ENCODE assay signal across 9 mouse cellular contexts in the genomic region with DNA sequence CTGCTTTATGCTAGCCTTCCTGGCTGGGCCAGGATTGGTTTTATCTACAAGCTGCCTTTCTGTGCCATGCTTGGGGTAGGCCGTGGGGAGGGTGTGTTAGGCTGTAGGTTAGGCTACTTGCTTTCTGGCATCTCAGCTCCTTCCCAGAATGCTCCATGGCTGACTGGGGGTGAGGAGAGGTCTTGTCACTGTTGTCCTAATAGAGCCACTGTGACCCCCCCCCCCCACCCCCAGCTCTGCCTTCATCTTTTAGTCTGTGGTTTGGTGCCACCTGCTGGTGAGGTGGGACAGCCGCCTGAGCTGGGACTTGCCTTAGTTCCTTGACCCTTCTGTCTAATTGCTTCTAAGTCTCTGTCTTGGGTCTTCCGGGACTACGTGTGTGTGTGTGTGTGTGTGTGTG. TPM values are rescaled to one million over a fixed set of nuclear protein-coding genes. Genes with fewer than 3 reads are reported as not detected.
DNase-seq lines count a peak whose midpoint lies in the region; ATAC-seq lines count a peak whose summit lies in the region.
"Had no signal": no experiment of that assay in that cellular context is flagged by ENCODE, and none has a peak within 500 bp of the region (broad histone marks: within the 10 kb centered on the region; RNA-seq: fewer than 3 reads in every experiment).

No protein-coding gene starts in this region.

- H3K4me3 ChIP-seq in heart, embryonic 13.5 days = peak overlapping the region; percentile 20
- no peak overlapping the region for H3K4me3 ChIP-seq in lung, embryonic 16.5 days (ENCODE audit: low read length)
- H3K4me3 ChIP-seq: myocyte had no signal

- no peaks in the 10 kb centered on the region for H3K9me3 ChIP-seq in heart, embryonic 13.5 days
- H3K9me3 ChIP-seq in lung, embryonic 16.5 days (ENCODE audit: control insufficient read depth, low read length) = no peaks in the 10 kb centered on the region

- DNase-seq in CD4-positive helper T cell, adult 2 months (ENCODE audit: low read depth, low spot score) = peak; percentile 69
- DNase-seq in ZHBTc4 (ENCODE audit: low read depth, low spot score) = peak; percentile 89
- DNase-seq in embryo, embryonic 10.5 days (ENCODE audit: low spot score) = peak; percentile 80
- DNase-seq in kidney, postnatal 14 days = peak; percentile 71
- DNase-seq in retina, embryonic 14.5 days (ENCODE audit: low spot score) = peak; percentile 79

- no peak for ATAC-seq in heart, embryonic 13.5 days (ENCODE audit: extremely low read depth, insufficient number of reproducible peaks, low FRiP score, low TSS enrichment)
- ATAC-seq in lung, embryonic 16.5 days (ENCODE audit: low read depth) = no peak
- ATAC-seq in erythroid progenitor cell, adult 5-6 weeks (replicated peaks; ENCODE audit: low FRiP score, poor library complexity, severe bottlenecking) = no peak

- no peak overlapping the region for H3K9ac ChIP-seq in heart, embryonic 13.5 days
- no peak overlapping the region for H3K9ac ChIP-seq in lung, embryonic 16.5 days (ENCODE audit: low read length)

- H3K4me2 ChIP-seq in heart, embryonic 13.5 days = peak overlapping the region; percentile 38
- H3K4me2 ChIP-seq in lung, embryonic 16.5 days (ENCODE audit: low read depth, low read length) = 0 out of 2 replicates have a peak overlapping the region, but pooled peaks have one; percentile 6

- H3K27ac ChIP-seq in heart, embryonic 13.5 days (replicated peaks) = no peak overlapping the region
- no peak overlapping the region for H3K27ac ChIP-seq in lung, embryonic 16.5 days (ENCODE audit: low read length)

- H3K27me3 ChIP-seq in heart, embryonic 13.5 days (replicated peaks) = peaks cover 94% of the 10 kb centered on the region
- peaks cover 66% of the 10 kb centered on the region for H3K27me3 ChIP-seq in lung, embryonic 16.5 days (ENCODE audit: control insufficient read depth, insufficient read depth, low read depth, low read length)

- H3K4me1 ChIP-seq in heart, embryonic 13.5 days = peaks cover 18% of the 10 kb centered on the region
- peaks cover 7% of the 10 kb centered on the region; the same call in 1 of the 2 replicates for H3K4me1 ChIP-seq in lung, embryonic 16.5 days (replicated peaks; ENCODE audit: control insufficient read depth, insufficient read depth, low read length)

- H3K36me3 ChIP-seq in heart, embryonic 13.5 days = no peaks in the 10 kb centered on the region
- H3K36me3 ChIP-seq in lung, embryonic 16.5 days (ENCODE audit: control insufficient read depth, insufficient read depth, low read length) = no peaks in the 10 kb centered on the region

- WGBS in heart, embryonic 13.5 days = 20% methylated on average over 4 of the region's 4 CpGs
- 18% methylated on average over 4 of the region's 4 CpGs for WGBS in lung, embryonic 16.5 days

RNA-seq across cellular contexts. Expression of a gene that starts 6.6 kb away (rescaled TPM):
- polyA plus RNA-seq in heart, embryonic 13.5 days (2015; fragmentation: Nextera tagmentation; extraction: Ambion mirVana) = 1.0 and 1.6 TPM in 2 replicates
- 0.50 and 1.4 TPM in 2 replicates for polyA plus RNA-seq in lung, embryonic 16.5 days (2015; fragmentation: Nextera tagmentation; extraction: Ambion mirVana)
- not detected in 2 replicates for total RNA-seq in erythroid progenitor cell, adult 5-6 weeks (2015; ENCODE audit: low replicate concordance)
- total RNA-seq in erythroid progenitor cell, adult 5-6 weeks (2017; ENCODE audit: low replicate concordance) = not detected in 2 replicates

RNA-seq across cellular contexts. Expression of a gene that starts 6.7 kb away (rescaled TPM):
- 20.9 and 26.9 TPM in 2 replicates for polyA plus RNA-seq in heart, embryonic 13.5 days (2015; fragmentation: Nextera tagmentation; extraction: Ambion mirVana)
- polyA plus RNA-seq in lung, embryonic 16.5 days (2015; fragmentation: Nextera tagmentation; extraction: Ambion mirVana) = 11.9 and 12.1 TPM in 2 replicates
- 1.1 TPM in 1 of 2 replicates, not detected in the other for total RNA-seq in erythroid progenitor cell, adult 5-6 weeks (2015; ENCODE audit: low replicate concordance)
- total RNA-seq in erythroid progenitor cell, adult 5-6 weeks (2017; ENCODE audit: low replicate concordance) = not detected in 2 replicates

RNA-seq across cellular contexts. Expression of a gene that starts 15.0 kb away (rescaled TPM):
- 18.6 and 19.6 TPM in 2 replicates for polyA plus RNA-seq in heart, embryonic 13.5 days (2015; fragmentation: Nextera tagmentation; extraction: Ambion mirVana)
- 13.7 and 17.3 TPM in 2 replicates for polyA plus RNA-seq in lung, embryonic 16.5 days (2015; fragmentation: Nextera tagmentation; extraction: Ambion mirVana)
- total RNA-seq in erythroid progenitor cell, adult 5-6 weeks (2015; ENCODE audit: low replicate concordance) = 3.2 TPM in 1 of 2 replicates, not detected in the other
- total RNA-seq in erythroid progenitor cell, adult 5-6 weeks (2017; ENCODE audit: low replicate concordance) = 2.1 TPM in 1 of 2 replicates, not detected in the other

RNA-seq across cellular contexts. Expression of a gene that starts 36.5 kb away (rescaled TPM):
- polyA plus RNA-seq in heart, embryonic 13.5 days (2015; fragmentation: Nextera tagmentation; extraction: Ambion mirVana) = 0.03 and 0.05 TPM in 2 replicates
- 0.08 and 0.10 TPM in 2 replicates for polyA plus RNA-seq in lung, embryonic 16.5 days (2015; fragmentation: Nextera tagmentation; extraction: Ambion mirVana)
- 0.42 TPM in 1 of 2 replicates, not detected in the other for total RNA-seq in erythroid progenitor cell, adult 5-6 weeks (2015; ENCODE audit: low replicate concordance)
- not detected in 2 replicates for total RNA-seq in erythroid progenitor cell, adult 5-6 weeks (2017; ENCODE audit: low replicate concordance)

RNA-seq across cellular contexts. Expression of a gene that starts 36.8 kb away (rescaled TPM):
- polyA plus RNA-seq in heart, embryonic 13.5 days (2015; fragmentation: Nextera tagmentation; extraction: Ambion mirVana) = 33.3 and 39.0 TPM in 2 replicates
- 47.6 and 50.2 TPM in 2 replicates for polyA plus RNA-seq in lung, embryonic 16.5 days (2015; fragmentation: Nextera tagmentation; extraction: Ambion mirVana)
- 11.5 and 20.5 TPM in 2 replicates for total RNA-seq in erythroid progenitor cell, adult 5-6 weeks (2015; ENCODE audit: low replicate concordance)
- total RNA-seq in erythroid progenitor cell, adult 5-6 weeks (2017; ENCODE audit: low replicate concordance) = 0.30 and 5.5 TPM in 2 replicates
